ENCODE assay signal across 8 mouse cellular contexts in the genomic region with DNA sequence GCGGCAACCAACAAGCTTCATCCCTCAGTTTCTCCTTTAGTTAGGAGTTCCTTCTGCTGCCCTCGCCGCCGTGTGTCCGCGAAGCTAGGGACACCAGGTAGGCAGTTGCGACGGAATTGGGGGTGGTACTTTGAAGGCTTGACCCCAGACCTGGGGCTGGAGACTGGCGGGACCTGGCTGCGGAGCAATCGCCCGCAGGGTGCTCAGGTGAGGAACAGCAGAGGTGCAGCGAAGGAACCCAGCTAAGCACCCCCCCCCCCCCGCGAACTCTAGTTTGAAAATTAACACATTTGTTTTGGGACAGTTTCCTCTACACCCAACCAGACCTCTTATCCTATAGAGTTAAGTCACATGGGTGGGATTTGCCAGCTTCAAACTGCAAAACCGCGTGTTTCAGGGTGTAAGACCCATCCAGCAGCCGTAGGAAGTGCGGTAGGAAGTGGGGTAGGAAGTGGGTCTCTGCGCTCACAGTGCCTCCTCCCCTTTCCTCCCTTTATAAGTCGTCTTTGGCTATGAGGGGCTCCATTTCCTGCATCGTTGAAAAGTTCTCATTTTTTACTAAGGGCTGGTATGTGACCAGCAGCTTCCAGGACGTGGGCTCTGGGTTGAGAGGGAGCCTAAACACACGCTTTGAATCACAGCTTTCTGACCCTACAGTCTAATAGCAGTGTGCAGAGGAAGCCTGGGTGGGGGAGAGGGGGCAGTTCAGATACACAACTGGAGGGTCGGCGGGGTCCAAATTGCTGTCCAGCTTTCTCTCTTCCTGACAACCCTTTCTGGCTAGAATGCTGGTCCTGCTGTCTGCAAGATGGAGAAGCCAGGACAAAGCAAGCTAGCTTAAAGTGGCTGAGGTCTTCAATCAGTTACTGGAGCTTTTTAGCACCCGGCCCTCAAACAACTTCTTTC. TPM values are rescaled to one million over a fixed set of nuclear protein-coding genes. Genes with fewer than 3 reads are reported as not detected.
DNase-seq lines count a peak whose midpoint lies in the region; ATAC-seq and TF ChIP-seq lines count a peak whose summit lies in the region.

No protein-coding gene starts in this region.

- peak overlapping the region; percentile 98 for H3K4me2 ChIP-seq in forebrain, embryonic 13.5 days
- peak overlapping the region; percentile 98 for H3K4me2 ChIP-seq in kidney, embryonic 16.5 days (replicated peaks; ENCODE audit: low read depth, low read length)
- peak overlapping the region; percentile 96 for H3K4me2 ChIP-seq in midbrain, embryonic 16.5 days (ENCODE audit: low read length)

- TF ChIP-seq POLR2A in ES-Bruce4 (IDR thresholded peaks at IDR 0.05; ENCODE audit: insufficient read depth, low read length) = no peak

- peak overlapping the region; percentile 52; the same call in 1 of the 2 replicates for H3K9ac ChIP-seq in ES-Bruce4 (ENCODE audit: low read depth, poor library complexity, severe bottlenecking)
- peak overlapping the region; percentile 65 for H3K9ac ChIP-seq in forebrain, embryonic 13.5 days
- H3K9ac ChIP-seq in kidney, embryonic 16.5 days (replicated peaks; ENCODE audit: low read length) = peak overlapping the region; percentile 70
- peak overlapping the region; percentile 65 for H3K9ac ChIP-seq in midbrain, embryonic 16.5 days (ENCODE audit: low read depth, low read length)

- H3K27me3 ChIP-seq in ES-Bruce4 (ENCODE audit: control insufficient read depth, insufficient read depth, low read length, poor library complexity, severe bottlenecking) = peaks cover 9% of the 10 kb centered on the region
- H3K27me3 ChIP-seq in forebrain, embryonic 13.5 days = peaks cover 23% of the 10 kb centered on the region
- no peaks in the 10 kb centered on the region for H3K27me3 ChIP-seq in kidney, embryonic 16.5 days (ENCODE audit: insufficient read depth, low read length)
- peaks cover 9% of the 10 kb centered on the region; the same call in 1 of the 2 replicates for H3K27me3 ChIP-seq in midbrain, embryonic 16.5 days (ENCODE audit: control insufficient read depth, insufficient read depth, low read depth, low read length)

- TF ChIP-seq EP300 in ES-Bruce4 (IDR thresholded peaks at IDR 0.05; ENCODE audit: insufficient read depth, low read depth, low read length) = no peak

- peak; percentile 67 for DNase-seq in CD4-positive helper T cell, adult 2 months (ENCODE audit: low read depth, low spot score)
- no peak for DNase-seq in right cerebral cortex, postnatal 25 days
- DNase-seq in left cerebral cortex, postnatal 10 days (ENCODE audit: extremely low spot score in 1 of 2, low spot score in 2 of 2) = no peak
- no peak for DNase-seq in frontal cortex, postnatal 25 days (ENCODE audit: low spot score in 2 of 2)

- 6% methylated on average over 27 of the region's 27 CpGs for WGBS in forebrain, embryonic 13.5 days
- 1% methylated on average over 27 of the region's 27 CpGs for WGBS in kidney, embryonic 16.5 days
- 5% methylated on average over 27 of the region's 27 CpGs for WGBS in midbrain, embryonic 16.5 days

- peak; percentile 48 for ATAC-seq in forebrain, embryonic 13.5 days
- ATAC-seq in kidney, embryonic 16.5 days (ENCODE audit: low FRiP score, low TSS enrichment) = peak; percentile 67
- peak; percentile 67 for ATAC-seq in midbrain, embryonic 16.5 days

- H3K9me3 ChIP-seq in ES-Bruce4 (replicated peaks; ENCODE audit: control insufficient read depth, insufficient read depth, low read length, poor library complexity, severe bottlenecking) = no peaks in the 10 kb centered on the region
- no peaks in the 10 kb centered on the region for H3K9me3 ChIP-seq in forebrain, embryonic 13.5 days (replicated peaks)
- H3K9me3 ChIP-seq in kidney, embryonic 16.5 days (ENCODE audit: low read length) = no peaks in the 10 kb centered on the region
- no peaks in the 10 kb centered on the region for H3K9me3 ChIP-seq in midbrain, embryonic 16.5 days (replicated peaks; ENCODE audit: control insufficient read depth, low read length, poor library complexity, severe bottlenecking)

- TF ChIP-seq CTCF in ES-Bruce4 (IDR thresholded peaks at IDR 0.05; ENCODE audit: low read depth, low read length) = no peak

- no peaks in the 10 kb centered on the region for H3K4me1 ChIP-seq in ES-Bruce4 (ENCODE audit: control insufficient read depth, insufficient read depth, low read length)
- peaks cover 9% of the 10 kb centered on the region for H3K4me1 ChIP-seq in forebrain, embryonic 13.5 days
- no peaks in the 10 kb centered on the region; the same call in 1 of the 2 replicates for H3K4me1 ChIP-seq in kidney, embryonic 16.5 days (ENCODE audit: insufficient read depth, low read length)
- H3K4me1 ChIP-seq in midbrain, embryonic 16.5 days (ENCODE audit: control insufficient read depth, insufficient read depth, low read length) = peaks cover 6% of the 10 kb centered on the region

- intact Hi-C loops in left cerebral cortex, postnatal 10 days (cut with DNase I) = loop anchor here (5.0 kb wide), 1 partner anchor 99 kb away; no protein-coding TSS in a partner anchor

- no peak overlapping the region for H3K27ac ChIP-seq in ES-Bruce4 (ENCODE audit: insufficient read depth, low read length)
- H3K27ac ChIP-seq in forebrain, embryonic 13.5 days = no peak overlapping the region
- 0 out of 2 replicates have a peak overlapping the region, but pooled peaks have one; percentile 20 for H3K27ac ChIP-seq in kidney, embryonic 16.5 days (ENCODE audit: low read length)
- H3K27ac ChIP-seq in midbrain, embryonic 16.5 days (ENCODE audit: low read length) = no peak overlapping the region

- H3K36me3 ChIP-seq in ES-Bruce4 (ENCODE audit: control insufficient read depth, insufficient read depth, low read length, poor library complexity, severe bottlenecking) = no peaks in the 10 kb centered on the region
- H3K36me3 ChIP-seq in forebrain, embryonic 13.5 days (ENCODE audit: poor library complexity, severe bottlenecking) = no peaks in the 10 kb centered on the region
- H3K36me3 ChIP-seq in kidney, embryonic 16.5 days (ENCODE audit: insufficient read depth, low read length) = no peaks in the 10 kb centered on the region
- H3K36me3 ChIP-seq in midbrain, embryonic 16.5 days (ENCODE audit: control insufficient read depth, insufficient read depth, low read length) = no peaks in the 10 kb centered on the region

- H3K4me3 ChIP-seq in ES-Bruce4 (ENCODE audit: low read depth, low read length) = peak overlapping the region; percentile 46
- peak overlapping the region; percentile 59 for H3K4me3 ChIP-seq in forebrain, embryonic 13.5 days
- peak overlapping the region; percentile 59 for H3K4me3 ChIP-seq in kidney, embryonic 16.5 days (ENCODE audit: low read length)
- H3K4me3 ChIP-seq in midbrain, embryonic 16.5 days (ENCODE audit: low read depth, low read length) = peak overlapping the region; percentile 56

RNA-seq across cellular contexts. Expression of gene Sytl2, which starts 0.8 kb away (rescaled TPM):
- 1.1 and 2.3 TPM in 2 replicates for polyA plus RNA-seq in ES-Bruce4 (2011; ENCODE audit: insufficient read depth, insufficient read length, low read depth, missing spikeins)
- 0.94 and 0.97 TPM in 2 replicates for polyA plus RNA-seq in forebrain, embryonic 13.5 days (2015; fragmentation: Nextera tagmentation; extraction: Ambion mirVana)
- 10.1 and 11.1 TPM in 2 replicates for polyA plus RNA-seq in kidney, embryonic 16.5 days (2015; fragmentation: Nextera tagmentation; extraction: Ambion mirVana)
- 8.4 and 8.7 TPM in 2 replicates for polyA plus RNA-seq in midbrain, embryonic 16.5 days (2015; fragmentation: Nextera tagmentation; extraction: Ambion mirVana)
- total RNA-seq in left cerebral cortex, postnatal 10 days (2021) = 10 to 100 TPM; 59.4 to 61.8 TPM

RNA-seq across cellular contexts. Expression of gene Ccdc83, which starts 37.3 kb away (rescaled TPM):
- polyA plus RNA-seq in ES-Bruce4 (2011; ENCODE audit: insufficient read depth, insufficient read length, low read depth, missing spikeins) = not detected in 2 replicates
- not detected in 2 replicates for polyA plus RNA-seq in forebrain, embryonic 13.5 days (2015; fragmentation: Nextera tagmentation; extraction: Ambion mirVana)
- polyA plus RNA-seq in kidney, embryonic 16.5 days (2015; fragmentation: Nextera tagmentation; extraction: Ambion mirVana) = not detected in 2 replicates
- not detected in 2 replicates for polyA plus RNA-seq in midbrain, embryonic 16.5 days (2015; fragmentation: Nextera tagmentation; extraction: Ambion mirVana)
- total RNA-seq in left cerebral cortex, postnatal 10 days (2021) = not detected
